Mouse (Mus musculus) testis, adult 2 months (tissue): Measurements from ENCODE around the gene Rfx4.

Source experiments
- CTCF ChIP-seq: fragments of 200-500 bp; IDR thresholded peaks from 2 replicates; pipeline ENCODE4 v1.5.1; 2012; ENCODE audit warnings: low read depth, mild to moderate bottlenecking, inconsistent platforms, low read length, moderate library complexity; ENCODE audit not compliant: control insufficient read depth, insufficient read depth, insufficient replicate concordance
- POLR2A ChIP-seq: fragments of 200-500 bp; IDR thresholded peaks from 2 replicates; pipeline ENCODE4 v1.6.1; 2012; ENCODE audit warnings: low read depth, mild to moderate bottlenecking, inconsistent platforms, low read length, moderate library complexity; ENCODE audit not compliant: control insufficient read depth

GRCm38 (mm10) chr10:84885341-84885884 is 129.6 kb downstream of the Rfx4 start:
- TF ChIP-seq CTCF (no peak), POLR2A (no peak)
